Mouse (Mus musculus): ENCODE results near the gene Galp.
A peak's percentile ranks its signal among the peaks of the same experiment; 100 is the strongest.
"Not testable (repeated sequence)": the region's sequence is repeated elsewhere in the genome, so short reads cannot be mapped to it uniquely, and the experiment has no call there.

The Galp gene

DNA sequence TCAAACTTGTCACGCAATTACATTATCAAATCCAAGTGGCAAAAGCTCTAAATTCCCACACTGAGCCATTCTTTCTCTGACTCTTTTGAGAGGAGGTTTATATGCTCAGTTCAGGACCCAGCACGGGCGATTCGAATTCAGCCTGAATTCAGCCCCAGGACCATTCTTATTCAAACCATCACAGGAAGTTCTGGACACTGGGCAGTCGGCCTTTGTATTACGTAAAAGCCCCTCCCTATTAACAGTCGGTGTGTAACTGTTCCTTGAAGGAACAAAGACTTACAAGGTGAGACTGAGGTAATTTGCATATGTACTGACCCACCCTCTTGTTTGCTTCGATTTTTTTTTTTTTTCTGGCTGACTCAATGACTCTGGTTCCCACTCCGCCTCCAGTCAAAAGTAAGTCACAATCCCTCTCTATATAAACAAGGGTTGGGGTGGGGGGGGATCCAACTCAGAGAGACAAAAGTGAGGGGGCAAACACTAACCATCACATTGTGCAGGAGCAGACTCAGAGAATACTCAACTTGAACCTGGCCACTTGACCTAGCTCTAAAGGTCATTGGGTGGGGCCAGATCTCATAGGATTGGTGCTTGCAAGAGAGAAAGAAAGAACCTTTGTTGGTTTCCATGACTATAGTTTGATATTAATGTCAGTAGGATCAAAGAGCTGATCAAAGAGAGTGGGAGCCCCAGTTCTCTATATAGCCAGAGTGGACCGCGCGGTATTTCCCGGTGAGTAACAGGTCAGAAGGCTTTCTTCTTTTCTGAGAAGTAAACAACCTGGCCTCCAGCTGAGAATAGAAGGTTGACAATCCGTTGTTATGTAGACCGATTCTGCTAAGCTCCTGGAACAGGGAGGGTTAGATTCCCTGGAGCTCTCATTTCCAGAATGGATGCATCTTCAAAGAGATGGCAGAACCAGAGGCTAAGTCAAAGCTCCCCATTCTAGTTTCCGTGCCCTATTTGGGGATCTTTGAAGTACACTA is 61.6 kb downstream of the Galp start:
- DNase-seq: no peak

DNA sequence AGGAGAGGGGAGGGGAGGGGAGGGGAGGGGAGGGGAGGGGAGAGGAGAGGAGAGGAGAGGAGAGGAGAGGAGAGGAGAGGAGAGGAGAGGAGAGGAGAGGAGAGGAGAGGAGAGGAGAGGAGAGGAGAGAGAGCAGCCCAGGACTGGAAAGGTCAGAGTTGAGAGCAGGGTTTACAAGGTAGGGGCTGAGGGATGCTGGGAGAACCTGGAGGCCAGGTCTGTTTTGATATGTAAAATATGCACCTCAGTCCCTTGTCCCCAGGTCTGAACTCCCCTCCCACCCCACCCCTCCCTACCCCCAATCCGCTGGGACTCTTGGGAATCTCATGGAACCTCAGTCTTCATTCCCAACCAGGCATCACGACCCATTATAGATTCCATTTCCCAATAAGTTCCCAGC is 63.1 kb downstream of the Galp start:
- not testable (repeated sequence) for DNase-seq

DNA sequence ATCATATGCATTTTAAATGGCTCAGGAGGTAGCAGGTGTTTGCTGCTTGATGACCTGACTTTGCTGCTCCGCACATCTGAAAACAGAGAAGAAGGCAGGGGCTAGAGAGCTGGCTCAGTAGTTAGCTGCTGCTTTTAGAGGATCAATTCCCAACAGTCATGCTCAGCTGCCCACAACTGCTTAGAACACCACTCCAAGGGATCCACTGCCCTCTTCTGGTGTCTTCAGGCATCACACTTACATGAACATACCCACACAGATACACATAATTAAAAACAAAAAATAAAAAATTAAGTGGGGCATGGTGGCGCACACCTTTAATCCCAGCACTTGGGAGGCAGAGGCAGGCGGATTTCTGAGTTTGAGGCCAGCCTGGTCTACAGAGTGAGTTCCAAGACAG is 65.2 kb downstream of the Galp start:
- no peak for DNase-seq

DNA sequence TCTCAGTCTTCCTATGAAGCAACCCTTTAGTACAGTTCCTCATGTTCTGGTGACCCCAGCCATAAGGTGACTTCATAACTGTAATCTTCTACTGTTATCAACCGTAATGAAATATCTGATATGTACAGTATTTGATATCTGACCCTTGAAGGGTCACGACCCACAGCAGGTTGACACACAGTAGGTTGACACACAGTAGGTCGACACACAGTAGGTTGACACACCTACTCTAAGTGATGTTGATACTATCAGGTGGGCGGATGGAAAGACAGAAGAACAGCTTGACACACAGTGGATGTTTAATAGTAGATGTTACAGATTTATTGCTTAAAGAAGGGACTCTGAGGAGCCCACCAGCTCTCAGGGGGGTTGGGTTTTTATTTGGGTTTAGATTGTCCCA is 66.1 kb downstream of the Galp start:
- no peak for DNase-seq

DNA sequence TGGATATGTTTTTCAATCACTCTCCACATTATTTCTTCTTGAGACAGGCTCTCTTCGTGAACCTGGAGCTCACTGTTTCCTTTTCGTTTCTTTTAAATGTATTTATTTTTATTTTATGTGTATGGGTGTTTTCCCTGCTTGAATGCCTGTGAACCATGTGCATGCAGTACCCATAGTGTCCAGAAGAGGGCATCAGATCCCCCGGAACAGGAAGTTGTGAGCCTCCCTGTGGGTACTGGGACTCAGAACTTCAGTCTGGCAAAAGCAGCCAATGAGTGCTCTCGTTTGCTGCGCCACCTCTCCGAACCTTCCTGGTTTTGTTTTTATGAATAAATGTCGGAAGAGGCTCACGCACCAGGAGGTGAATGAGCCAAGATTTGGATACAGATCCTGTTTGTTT is 68.8 kb downstream of the Galp start:
- DNase-seq: peak in 1 of 2 experiments; percentile 11

Data from lung, adult 18-20 months (tissue).